Mouse (Mus musculus) frontal cortex, adult (tissue): Measurements from ENCODE around the gene Nxt1.
A peak's percentile ranks its signal among the peaks of the same experiment; 100 is the strongest.

ENCODE experiments used
- ATAC-seq: cut with Nextera tagmentation; 2 replicates; pipeline ENCODE4 v1.9.2; 2017; ENCODE audit warnings: mild to moderate bottlenecking, moderate library complexity, mixed read lengths; ENCODE audit not compliant: low TSS enrichment

The Nxt1 gene

DNA sequence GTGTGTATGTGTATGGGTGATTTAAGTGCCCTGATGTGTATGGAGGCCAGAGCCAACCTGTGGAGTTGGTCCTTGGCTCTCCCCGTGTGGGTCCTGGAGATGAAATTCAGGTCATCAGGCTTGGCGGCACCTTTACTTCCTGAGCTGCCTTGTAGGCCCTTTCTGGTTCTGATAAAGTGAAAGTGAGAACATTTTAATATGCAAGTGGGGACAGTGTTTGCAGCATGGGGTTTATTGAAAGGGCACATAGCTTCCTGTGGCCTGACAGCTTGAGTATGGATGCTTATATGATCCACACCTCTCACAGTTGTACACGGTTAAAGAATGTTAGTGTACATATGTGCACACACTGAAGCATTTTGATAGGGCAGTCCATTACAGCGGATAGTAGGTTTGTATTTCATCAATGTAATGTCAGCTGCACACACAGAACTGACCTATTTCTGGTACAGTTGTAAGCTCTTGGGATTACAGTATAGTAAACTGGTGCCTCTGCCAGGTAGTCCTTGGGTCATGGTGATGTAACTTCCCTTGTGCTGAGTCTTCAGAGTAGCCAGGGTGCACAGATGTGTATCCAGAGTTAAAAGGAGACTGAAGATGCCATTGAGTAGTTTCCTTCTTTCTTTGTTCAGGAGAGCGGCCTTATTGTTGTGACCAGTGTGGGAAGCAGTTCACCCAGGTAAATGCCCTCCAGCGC lies 17.2 kb downstream of the Nxt1 start:
- no peak for ATAC-seq

DNA sequence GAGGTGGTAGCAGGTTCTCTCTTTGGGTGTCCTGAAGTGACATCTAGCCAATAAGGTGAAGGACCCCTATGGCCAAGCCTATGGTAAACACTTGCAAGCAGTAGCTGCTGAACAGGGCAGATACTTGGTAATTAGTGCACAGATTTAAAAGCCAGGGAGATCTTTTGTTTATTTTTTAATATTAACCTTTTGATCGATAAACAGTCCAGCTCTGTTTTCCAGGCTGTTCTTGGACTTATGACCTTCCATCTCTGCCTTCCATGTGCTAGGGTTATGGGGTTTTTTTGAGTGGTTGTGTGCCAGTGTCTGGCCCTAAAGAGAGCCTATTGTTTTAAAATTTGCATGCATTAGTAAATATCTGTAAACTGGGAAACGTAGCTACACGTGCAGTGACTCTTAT lies 17.9 kb downstream of the Nxt1 start:
- no peak for ATAC-seq

DNA sequence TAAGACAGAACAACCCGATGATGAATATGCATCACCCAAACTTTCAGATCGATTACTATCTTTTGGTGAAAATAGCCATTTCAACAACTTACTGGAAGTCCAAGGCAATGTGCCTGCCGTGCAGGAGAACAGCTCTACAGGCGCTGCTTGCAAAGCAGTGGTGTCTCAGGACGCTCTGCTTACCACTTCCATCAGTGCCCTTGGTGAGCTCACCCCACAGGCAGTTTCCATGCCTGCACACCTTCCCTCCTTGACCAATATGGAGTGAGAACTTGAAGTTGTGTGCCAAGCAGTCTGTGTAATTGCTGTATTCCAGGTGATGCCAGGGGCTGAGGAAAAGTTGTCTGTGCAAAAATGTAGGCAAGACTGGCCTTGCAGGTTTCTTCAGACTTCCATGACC lies 18.4 kb downstream of the Nxt1 start:
- 0 out of 2 replicates have a peak, but pooled peaks have one; percentile 4 for ATAC-seq

DNA sequence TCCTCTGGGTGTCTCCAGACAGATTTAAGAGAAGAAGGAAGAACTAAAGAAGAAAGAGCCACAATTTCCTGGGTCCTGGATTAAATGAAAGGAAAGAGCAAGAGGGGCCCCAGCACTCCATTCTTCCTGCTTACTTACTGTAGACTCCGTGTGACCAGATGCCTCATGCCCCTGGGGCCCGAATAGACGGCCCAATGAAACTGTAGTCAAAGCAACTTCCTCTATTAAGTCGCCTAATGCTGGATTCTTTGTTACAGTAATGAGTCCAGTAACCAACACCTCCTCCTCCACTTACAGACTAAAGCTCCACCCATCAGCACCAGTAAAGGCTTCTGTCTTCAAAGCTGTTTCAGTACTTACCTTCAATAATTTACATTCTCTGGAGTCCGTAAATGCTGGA lies 26.2 kb downstream of the Nxt1 start:
- ATAC-seq, result no peak

DNA sequence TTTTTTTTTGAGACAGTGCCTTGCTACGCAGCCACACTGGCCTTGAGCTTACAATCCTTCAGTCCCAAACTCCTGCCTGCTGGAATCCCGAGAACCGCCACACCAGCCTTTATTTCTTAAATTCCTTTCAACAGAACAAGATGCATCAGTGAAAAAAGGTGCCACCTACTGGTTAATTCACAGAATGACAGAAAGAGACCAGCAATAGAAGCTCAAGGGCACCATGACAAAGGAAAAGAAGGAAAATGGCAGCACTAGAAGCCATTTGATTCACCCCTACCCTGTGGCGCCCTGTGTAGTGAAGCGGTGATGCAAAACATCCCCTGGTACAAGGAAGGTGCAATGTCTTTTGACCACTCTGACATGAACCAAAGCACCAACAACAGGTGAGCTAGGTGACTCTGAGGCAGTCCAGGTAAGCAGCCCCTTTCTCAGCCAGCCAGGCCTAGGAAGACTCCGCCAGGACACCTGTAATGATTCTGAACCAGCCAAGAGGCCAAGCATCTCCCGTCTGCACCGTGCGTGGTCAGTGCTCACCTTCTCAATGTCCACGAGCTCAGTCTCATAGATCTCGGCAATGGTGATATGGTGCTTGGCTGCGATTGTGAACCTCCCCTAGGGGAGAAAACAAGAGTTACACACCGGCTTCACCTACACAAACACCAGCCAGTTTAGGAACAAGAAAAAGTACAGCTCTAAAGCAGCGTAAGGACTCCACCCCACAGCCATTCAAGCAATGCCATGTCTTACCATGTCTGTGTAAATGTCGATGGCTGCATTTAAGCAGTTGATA lies 34.2 kb downstream of the Nxt1 start:
- ATAC-seq, result peak; percentile 71

DNA sequence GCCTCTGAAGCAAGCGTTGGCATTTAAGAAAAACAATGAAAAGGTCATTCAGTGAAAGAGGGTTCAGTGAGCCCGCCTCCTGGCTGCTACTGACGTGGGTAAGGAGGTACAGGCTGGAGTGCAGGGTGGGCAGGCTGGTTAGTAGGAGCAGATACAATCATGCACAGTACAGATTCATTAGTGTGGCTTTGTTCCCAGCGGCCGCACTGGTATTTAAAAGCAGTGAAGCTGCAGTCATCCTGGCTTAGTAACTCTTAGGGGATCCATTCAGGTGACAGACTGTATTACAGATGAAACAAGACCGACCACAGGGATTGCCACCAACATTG lies 34.8 kb downstream of the Nxt1 start:
- no peak for ATAC-seq

DNA sequence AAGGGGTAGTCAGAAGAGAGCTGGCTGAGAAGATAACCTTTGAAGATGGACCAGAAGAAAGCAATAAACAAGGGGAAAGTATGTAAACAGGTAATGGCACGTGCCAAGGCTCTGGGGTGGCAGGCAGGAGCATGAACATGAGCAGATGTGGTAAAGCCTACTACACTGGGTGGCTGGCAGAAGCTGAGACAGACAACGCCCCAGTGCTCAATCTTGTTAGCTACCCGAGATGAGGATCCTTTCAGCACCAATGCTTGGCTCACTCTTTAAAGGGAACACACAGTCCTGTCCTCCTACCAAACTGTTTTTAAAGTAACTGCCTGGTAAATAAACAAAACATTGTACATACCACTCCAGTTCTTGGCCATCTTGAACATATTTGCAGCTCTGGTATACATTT lies 39.9 kb downstream of the Nxt1 start:
- ATAC-seq, result no peak

DNA sequence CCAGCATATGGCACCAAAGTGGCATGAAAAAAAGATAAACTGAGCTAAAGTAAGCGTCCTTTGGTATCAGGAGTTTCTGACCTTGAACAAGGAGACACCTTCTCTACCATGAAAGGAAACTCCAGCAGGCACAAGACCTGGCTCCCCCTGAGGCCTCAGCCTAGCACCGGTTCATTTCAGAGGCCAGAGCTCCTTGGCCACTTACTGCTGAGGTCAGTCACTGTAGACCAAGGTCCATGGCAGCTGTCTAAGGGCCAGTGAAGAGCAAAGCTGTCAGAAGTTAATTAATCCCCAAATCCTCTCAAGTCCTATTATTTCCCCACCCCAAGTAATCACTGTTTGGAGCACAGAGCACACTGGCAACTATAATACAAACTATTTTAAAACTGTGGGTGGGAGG lies 44.7 kb downstream of the Nxt1 start:
- ATAC-seq, result peak; percentile 25; the same call in 1 of the 2 replicates

DNA sequence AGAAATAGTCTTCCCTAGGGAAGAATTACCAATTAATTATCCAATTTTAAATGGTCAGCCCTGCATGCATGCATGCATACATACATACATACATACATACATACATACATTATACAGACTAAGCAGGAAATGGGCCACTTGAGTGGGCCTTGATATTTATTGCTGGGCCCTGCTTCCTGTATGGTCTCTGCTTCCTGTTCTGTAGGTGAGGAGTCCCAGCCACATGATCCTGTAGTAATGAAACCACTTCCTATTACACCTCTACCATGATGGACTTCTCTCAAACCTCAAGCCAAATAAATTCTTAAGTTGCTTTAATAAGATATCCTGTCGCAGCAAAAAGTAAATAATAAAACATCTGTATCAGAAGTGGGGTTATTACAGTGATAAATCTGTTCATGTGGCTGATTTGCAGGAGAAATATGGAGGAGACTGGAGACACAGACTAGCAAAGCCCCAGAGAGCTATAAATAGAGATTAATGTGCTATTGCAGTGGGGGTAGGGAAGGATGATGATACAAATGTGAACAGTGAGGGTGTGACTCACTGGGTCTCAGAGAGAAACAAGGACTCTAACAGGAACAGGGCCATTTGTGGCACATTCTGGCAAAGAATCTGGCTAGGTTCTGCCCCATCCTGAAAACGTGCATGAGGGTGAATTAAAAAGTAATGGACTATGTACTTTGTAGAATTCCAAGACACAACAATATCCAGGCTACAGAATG lies 47.0 kb downstream of the Nxt1 start:
- no peak for ATAC-seq
